Mouse (Mus musculus): ENCODE data around the gene Gm49510. TPM values are rescaled to one million over a fixed set of nuclear protein-coding genes. Genes with fewer than 3 reads are reported as not detected.

The Gm49510 gene
- polyA plus RNA-seq, 1 experiment from 2014 or later = 0.14 TPM

- DNase-seq (ENCODE audit: low read depth, low spot score) = no peak
These were observed 14.8 kb downstream of the Gm49510 start for GRCm38 (mm10) chr15:78914091-78914822.

GRCm38 (mm10) chr15:78914823-78915659 lies 15.6 kb downstream of the Gm49510 start:
- no peaks in the 10 kb centered on the region for H3K27me3 ChIP-seq
- POLR2A ChIA-PET = interaction anchor here (0.7 to 4.6 kb wide), 8 partner anchors 9 to 328 kb away, joined by 3 to 41 read pairs (median 6); partner anchors contain the start of genes Lgals1, Nol12 and Triobp
- DNase-seq (ENCODE audit: low read depth, low spot score) = no peak
- ATAC-seq = no peak
- TF ChIP-seq CTCF (IDR thresholded peaks at IDR 0.05) = no peak
- CTCF ChIA-PET = interaction anchor here (1.0 to 5.7 kb wide), 16 partner anchors 10 to 115 kb away, joined by 3 to 136 read pairs (median 5); partner anchors contain the start of genes Lgals1, Nol12 and Triobp
- in situ Hi-C loops (cut with MboI; ENCODE audit: low pct_unique_long_range_greater_than_20kb) = loop anchor here (5.0 kb wide), 1 partner anchor 37 kb away; no protein-coding TSS in a partner anchor

More at GRCm38 (mm10) chr15:78914091-78914822, 14.8 kb downstream of the Gm49510 start:
- in situ Hi-C loops (cut with MboI; ENCODE audit: low pct_unique_long_range_greater_than_20kb) = no loop called here
- no peak for TF ChIP-seq CTCF (IDR thresholded peaks at IDR 0.05)
- peak; percentile 7 for ATAC-seq
- ChIA-PET POLR2A (interaction anchor here (0.6 to 4.6 kb wide), 7 partner anchors 13 to 327 kb away, joined by 3 to 41 read pairs (median 4); partner anchors contain the start of genes Lgals1 and Nol12), CTCF (interaction anchor here (1.4 to 5.7 kb wide), 8 partner anchors 9 to 57 kb away, joined by 3 to 136 read pairs (median 21); partner anchors contain the start of genes Lgals1 and Nol12)
- no peaks in the 10 kb centered on the region for H3K27me3 ChIP-seq

GRCm38 (mm10) chr15:78915660-78916017 lies 16.2 kb downstream of the Gm49510 start:
- CTCF ChIA-PET = interaction anchor here (1.0 to 5.7 kb wide), 16 partner anchors 9 to 115 kb away, joined by 3 to 136 read pairs (median 5); partner anchors contain the start of genes Lgals1, Nol12 and Triobp
- TF ChIP-seq CTCF (IDR thresholded peaks at IDR 0.05) = no peak
- in situ Hi-C loops (cut with MboI; ENCODE audit: low pct_unique_long_range_greater_than_20kb) = loop anchor here (5.0 kb wide), 1 partner anchor 37 kb away; no protein-coding TSS in a partner anchor
- POLR2A ChIA-PET = interaction anchor here (0.9 to 4.6 kb wide), 6 partner anchors 9 to 31 kb away, joined by 3 to 41 read pairs (median 8); partner anchors contain the start of genes Lgals1, Nol12 and Triobp
- H3K27me3 ChIP-seq = no peaks in the 10 kb centered on the region
- ATAC-seq (no peak), DNase-seq (ENCODE audit: low read depth, low spot score) (no peak)

GRCm38 (mm10) chr15:78916052-78916826 lies 16.8 kb downstream of the Gm49510 start:
- in situ Hi-C loops (cut with MboI; ENCODE audit: low pct_unique_long_range_greater_than_20kb) = loop anchor here (5.0 kb wide), 1 partner anchor 36 kb away; no protein-coding TSS in a partner anchor
- ChIA-PET POLR2A (interaction anchor here (1.1 to 4.6 kb wide), 5 partner anchors 8 to 26 kb away, joined by 3 to 41 read pairs (median 8); partner anchors contain the start of genes Lgals1 and Nol12), CTCF (interaction anchor here (0.7 to 5.7 kb wide), 18 partner anchors 9 to 156 kb away, joined by 3 to 136 read pairs (median 4); partner anchors contain the start of genes Lgals1, Nol12 and Triobp)
- ATAC-seq (no peak), DNase-seq (ENCODE audit: low read depth, low spot score) (no peak)
- no peaks in the 10 kb centered on the region for H3K27me3 ChIP-seq
- no peak for TF ChIP-seq CTCF (IDR thresholded peaks at IDR 0.05)

GRCm38 (mm10) chr15:78918126-78918525 lies 18.7 kb downstream of the Gm49510 start:
- in situ Hi-C loops (cut with MboI; ENCODE audit: low pct_unique_long_range_greater_than_20kb) = loop anchor here (5.0 kb wide), 1 partner anchor 34 kb away; no protein-coding TSS in a partner anchor
- ChIA-PET CTCF (interaction anchor here (5.0 kb wide), 1 partner anchor 14 kb away, joined by 19 read pairs; no protein-coding TSS in a partner anchor), POLR2A (no interaction called here)
- ATAC-seq (no peak), DNase-seq (ENCODE audit: low read depth, low spot score) (no peak)
- H3K27me3 ChIP-seq = no peaks in the 10 kb centered on the region
- TF ChIP-seq CTCF (IDR thresholded peaks at IDR 0.05) = no peak

- ATAC-seq = no peak
- H3K27me3 ChIP-seq = no peaks in the 10 kb centered on the region
- no peak for DNase-seq (ENCODE audit: low read depth, low spot score)
- ChIA-PET CTCF (interaction anchor here (1.0 to 5.0 kb wide), 4 partner anchors 12 to 152 kb away, joined by 3 to 19 read pairs (median 4); no protein-coding TSS in a partner anchor), POLR2A (no interaction called here)
- in situ Hi-C loops (cut with MboI; ENCODE audit: low pct_unique_long_range_greater_than_20kb) = loop anchor here (5.0 kb wide), 1 partner anchor 32 kb away; no protein-coding TSS in a partner anchor
- no peak for TF ChIP-seq CTCF (IDR thresholded peaks at IDR 0.05)
These were observed 20.4 kb downstream of the Gm49510 start for GRCm38 (mm10) chr15:78919914-78920313.

GRCm38 (mm10) chr15:78922700-78923099 lies 23.2 kb downstream of the Gm49510 start:
- ATAC-seq = no peak
- TF ChIP-seq CTCF (IDR thresholded peaks at IDR 0.05) = no peak

GRCm38 (mm10) chr15:78923585-78923984 lies 24.1 kb downstream of the Gm49510 start:
- ATAC-seq = no peak
- no peak for TF ChIP-seq CTCF (IDR thresholded peaks at IDR 0.05)
- in situ Hi-C loops (cut with MboI; ENCODE audit: low pct_unique_long_range_greater_than_20kb) = no loop called here
- DNase-seq (ENCODE audit: low read depth, low spot score) = no peak
- ChIA-PET CTCF (interaction anchor here (1.9 to 3.9 kb wide), 2 partner anchors 8 to 19 kb away, joined by 5 to 36 read pairs; no protein-coding TSS in a partner anchor), POLR2A (no interaction called here)
- H3K27me3 ChIP-seq = no peaks in the 10 kb centered on the region

More at GRCm38 (mm10) chr15:78922700-78923099, 23.2 kb downstream of the Gm49510 start:
- ChIA-PET POLR2A (interaction anchor here (1.3 kb wide), 1 partner anchor 12 kb away, joined by 3 read pairs; the partner anchor contains the start of gene Nol12), CTCF (interaction anchor here (3.9 to 5.0 kb wide), 2 partner anchors 7 to 9 kb away, joined by 19 to 36 read pairs; no protein-coding TSS in a partner anchor)
- H3K27me3 ChIP-seq = no peaks in the 10 kb centered on the region
- no peak for DNase-seq (ENCODE audit: low read depth, low spot score)
- in situ Hi-C loops (cut with MboI; ENCODE audit: low pct_unique_long_range_greater_than_20kb) = no loop called here

GRCm38 (mm10) chr15:78925129-78925528 lies 25.7 kb downstream of the Gm49510 start:
- DNase-seq (ENCODE audit: low read depth, low spot score) (no peak), ATAC-seq (no peak)
- CTCF ChIA-PET = interaction anchor here (1.1 to 3.9 kb wide), 4 partner anchors 8 to 18 kb away, joined by 3 to 36 read pairs (median 4); partner anchors contain the start of gene Pdxp
- no peak for TF ChIP-seq CTCF (IDR thresholded peaks at IDR 0.05)
- POLR2A ChIA-PET = no interaction called here
- H3K27me3 ChIP-seq = no peaks in the 10 kb centered on the region
- in situ Hi-C loops (cut with MboI; ENCODE audit: low pct_unique_long_range_greater_than_20kb) = no loop called here
